Mouse (Mus musculus): ENCODE data around the gene Slc38a9.

DNA sequence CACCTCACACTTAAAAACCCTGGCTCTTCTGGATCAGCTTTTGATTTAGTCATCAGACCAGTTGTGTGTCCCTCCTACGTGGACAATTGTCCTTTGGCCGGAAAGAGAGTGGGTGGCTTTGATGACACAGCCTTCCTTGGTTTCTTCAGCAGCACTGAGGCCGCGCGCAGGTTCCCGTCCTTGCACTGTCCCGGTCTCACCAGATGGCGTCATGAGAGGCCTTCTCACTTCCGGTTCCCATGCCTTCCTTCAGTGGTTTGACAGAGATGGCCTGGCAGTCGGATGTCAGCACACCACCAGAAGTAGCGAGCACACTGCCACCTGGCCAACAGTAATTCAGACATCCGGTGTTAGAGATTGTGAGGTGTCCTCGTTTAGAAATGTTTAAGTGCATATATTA, 11.2 kb downstream of the Slc38a9 start:
- TF ChIP-seq CTCF (IDR thresholded peaks at IDR 0.05; ENCODE audit: low read depth, low read length) (no peak), GATA1 (IDR thresholded peaks at IDR 0.05; ENCODE audit: borderline replicate concordance, low read length) (no peak), GATA2 (IDR thresholded peaks at IDR 0.05; ENCODE audit: borderline replicate concordance, low read depth, low read length) (no peak), POLR2AphosphoS5 (IDR thresholded peaks at IDR 0.05; ENCODE audit: insufficient replicate concordance, low read depth, low read length) (no peak)
